Mouse (Mus musculus) limb, embryonic 14.5 days (tissue): ENCODE measurements around the gene Ndrg4. TPM values are rescaled to one million over a fixed set of nuclear protein-coding genes. Genes with fewer than 3 reads are reported as not detected.
"Not testable (repeated sequence)": the region's sequence is repeated elsewhere in the genome, so short reads cannot be mapped to it uniquely, and the experiment has no call there.

Experiments used
- ATAC-seq: fragments of 200-750 bp; cut with Nextera tagmentation; 2 replicates; pipeline ENCODE4 v1.8.0; 2017; ENCODE audit warnings: low read depth, moderate number of reproducible peaks, moderate TSS enrichment; ENCODE audit not compliant: low FRiP score
- DNase-seq: peaks from one replicate; pipeline ENCODE4 v3.0.0-alpha.2; 2015; ENCODE audit warnings: low spot score
- H3K27ac ChIP-seq: fragments of 300-500 bp; sonication (generic); replicated peaks from 2 replicates; pipeline ENCODE4 v1.5.1; 2014; ENCODE audit warnings: low read depth, mild to moderate bottlenecking, low read length, moderate library complexity, mixed read lengths
- H3K27me3 ChIP-seq: fragments of 300-500 bp; sonication (generic); 2 replicates; pipeline ENCODE4 v1.6.1; 2014; ENCODE audit warnings: low read length, mixed read lengths; ENCODE audit not compliant: control insufficient read depth, insufficient read depth
- H3K36me3 ChIP-seq: fragments of 300-500 bp; sonication (generic); 2 replicates; pipeline ENCODE4 v1.6.1; 2014; ENCODE audit warnings: mild to moderate bottlenecking, low read length, moderate library complexity, mixed read lengths; ENCODE audit not compliant: control insufficient read depth, insufficient read depth
- H3K4me1 ChIP-seq: fragments of 300-500 bp; sonication (generic); 2 replicates; pipeline ENCODE4 v1.6.1; 2014; ENCODE audit warnings: antibody characterized with exemption, low read length, mixed read lengths; ENCODE audit not compliant: control insufficient read depth, insufficient read depth
- H3K4me2 ChIP-seq: fragments of 300-500 bp; sonication (generic); replicated peaks from 2 replicates; pipeline ENCODE4 v1.6.1; 2014; ENCODE audit warnings: low read depth, mild to moderate bottlenecking, low read length, moderate library complexity; ENCODE audit not compliant: severe bottlenecking
- H3K4me3 ChIP-seq: fragments of 300-500 bp; sonication (generic); replicated peaks from 2 replicates; pipeline ENCODE4 v1.5.1; 2014; ENCODE audit warnings: low read length
- H3K9ac ChIP-seq: fragments of 300-500 bp; sonication (generic); 2 replicates; pipeline ENCODE4 v1.6.1; 2014; ENCODE audit warnings: mild to moderate bottlenecking, low read depth, low read length, moderate library complexity; ENCODE audit not compliant: severe bottlenecking
- H3K9me3 ChIP-seq: fragments of 300-500 bp; sonication (generic); 2 replicates; pipeline ENCODE4 v1.6.1; 2016; ENCODE audit warnings: low read length; ENCODE audit not compliant: control insufficient read depth
- POLR2A ChIP-seq: fragments of 200-500 bp; IDR thresholded peaks from 2 replicates; pipeline ENCODE4 v1.8.0; 2012; ENCODE audit warnings: inconsistent platforms, mild to moderate bottlenecking, moderate library complexity, borderline replicate concordance; ENCODE audit not compliant: insufficient read depth, insufficient read length; ENCODE audit errors: extremely low read depth
- WGBS: fragments of 180-500 bp; shearing (Covaris S2); extraction: QIAGEN DNeasy Blood & Tissue Kit; methylation state at CpG from one replicate; pipeline ENCODE4 v1.1.7; 2014; 5-methylcytosine and 5-hydroxymethylcytosine counted together
- polyA plus RNA-seq, 2 experiments: library from polyadenylated mRNA; depleted of rRNA in 1 of 2; stranded (reverse) in 1 of 2; unstranded in 1 of 2; fragments of >200 nt; fragmentation: Nextera tagmentation in 1 of 2; extraction: Ambion mirVana in 1 of 2; gene quantifications; 2 replicates each; pipeline versions ENCODE4 v1.2.1 to v1.2.3; 2012 to 2014

The Ndrg4 gene
- polyA plus RNA-seq, 2 experiments, result 22.3 to 35.3 TPM

GRCm38 (mm10) chr8:95661085-95661484 lies 15.7 kb upstream of the Ndrg4 start:
- WGBS, result 70% methylated on average over 8 of the region's 8 CpGs
- Histone ChIP-seq H3K27ac (no peak overlapping the region), H3K36me3 (no peaks in the 10 kb centered on the region), H3K27me3 (no peaks in the 10 kb centered on the region), H3K4me2 (no peak overlapping the region), H3K9me3 (no peaks in the 10 kb centered on the region), H3K4me1 (no peaks in the 10 kb centered on the region), H3K4me3 (no peak overlapping the region), H3K9ac (no peak overlapping the region)
- ATAC-seq, result no peak
- TF ChIP-seq POLR2A, result no peak
- DNase-seq, result no peak

GRCm38 (mm10) chr8:95661575-95661974 lies 15.2 kb upstream of the Ndrg4 start:
- Histone ChIP-seq H3K36me3 (no peaks in the 10 kb centered on the region), H3K4me2 (no peak overlapping the region), H3K9me3 (no peaks in the 10 kb centered on the region), H3K9ac (no peak overlapping the region), H3K4me3 (no peak overlapping the region), H3K27me3 (no peaks in the 10 kb centered on the region), H3K4me1 (no peaks in the 10 kb centered on the region), H3K27ac (no peak overlapping the region)
- ATAC-seq (no peak), DNase-seq (no peak)
- 92% methylated on average over 6 of the region's 6 CpGs for WGBS
- TF ChIP-seq POLR2A, result no peak

- no peak overlapping the region for H3K4me3 ChIP-seq
- H3K9ac ChIP-seq, result no peak overlapping the region
- H3K36me3 ChIP-seq, result no peaks in the 10 kb centered on the region
- H3K9me3 ChIP-seq, result no peaks in the 10 kb centered on the region
- ATAC-seq (no peak), DNase-seq (no peak)
- H3K27ac ChIP-seq, result no peak overlapping the region
- no peaks in the 10 kb centered on the region for H3K27me3 ChIP-seq
- WGBS, result 80% methylated on average over 7 of the region's 7 CpGs
- no peak for TF ChIP-seq POLR2A
- H3K4me2 ChIP-seq, result no peak overlapping the region
- H3K4me1 ChIP-seq, result no peaks in the 10 kb centered on the region
Observed at GRCm38 (mm10) chr8:95662885-95663598, 13.7 kb upstream of the Ndrg4 start.

- Histone ChIP-seq H3K27me3 (no peaks in the 10 kb centered on the region), H3K9me3 (no peaks in the 10 kb centered on the region), H3K4me2 (no peak overlapping the region), H3K4me3 (no peak overlapping the region), H3K36me3 (no peaks in the 10 kb centered on the region), H3K9ac (no peak overlapping the region), H3K4me1 (no peaks in the 10 kb centered on the region), H3K27ac (no peak overlapping the region)
- ATAC-seq, result no peak
- no peak for DNase-seq
- TF ChIP-seq POLR2A, result no peak
- 75% methylated on average over 4 of the region's 4 CpGs for WGBS
Observed at GRCm38 (mm10) chr8:95663599-95663949, 13.2 kb upstream of the Ndrg4 start.

DNA sequence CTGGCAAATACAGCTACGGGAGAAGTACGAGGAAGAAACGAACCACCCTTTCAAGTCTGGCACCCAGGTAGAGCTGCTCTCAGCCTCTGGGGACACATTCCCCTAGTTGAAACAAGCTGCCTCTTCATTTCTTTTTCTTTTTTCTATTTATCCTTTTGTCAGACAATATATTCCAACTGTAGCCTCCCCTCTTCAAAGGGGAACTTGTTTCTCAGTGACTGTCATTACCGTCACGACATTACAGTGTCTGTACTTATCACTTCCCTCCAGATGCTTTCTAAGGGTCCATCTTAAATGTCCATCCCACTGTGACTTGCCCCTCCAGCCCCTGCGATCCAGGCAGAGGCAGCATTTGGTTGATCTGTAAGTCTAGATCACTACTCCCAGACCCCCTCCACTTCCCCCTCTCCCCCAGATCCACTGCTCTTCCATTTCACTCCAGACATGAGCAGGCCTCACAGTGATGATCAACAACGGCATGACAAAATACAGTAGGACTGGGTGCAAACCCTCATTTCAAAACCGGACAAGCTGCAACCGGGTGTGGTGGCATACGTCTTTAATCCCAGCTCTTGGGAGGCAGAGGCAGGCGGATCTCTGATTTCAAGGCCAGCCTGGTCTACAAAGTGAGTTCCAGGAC lies 10.8 kb upstream of the Ndrg4 start:
- not testable (repeated sequence) for H3K4me3 ChIP-seq, H3K9me3 ChIP-seq, DNase-seq, H3K9ac ChIP-seq, H3K27ac ChIP-seq, H3K4me1 ChIP-seq, H3K4me2 ChIP-seq, H3K27me3 ChIP-seq, ATAC-seq, H3K36me3 ChIP-seq
- 88% methylated on average over 11 of the region's 11 CpGs for WGBS
